ENCODE assay signal across 9 mouse cellular contexts in the genomic region with DNA sequence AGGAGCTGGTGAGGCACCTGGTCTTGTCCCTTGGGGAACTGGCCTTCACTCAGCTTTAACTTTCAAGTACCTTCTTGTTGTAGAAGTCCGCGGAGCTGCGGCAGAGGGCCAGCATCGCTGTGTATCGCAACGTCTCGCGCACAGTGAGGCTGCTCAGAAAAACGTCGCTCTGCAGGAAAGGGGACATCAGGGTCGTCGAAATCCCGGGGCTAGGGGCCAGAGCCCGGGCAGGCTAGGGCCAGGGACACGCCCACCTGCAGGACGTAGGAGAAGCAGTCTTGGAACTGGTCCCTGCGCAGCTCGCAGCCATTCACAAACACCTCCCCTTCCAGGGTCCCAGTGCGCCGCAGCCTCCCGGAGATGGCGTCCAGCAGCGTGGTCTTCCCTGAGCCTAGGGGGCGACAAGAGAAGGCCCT. TPM values are rescaled to one million over a fixed set of nuclear protein-coding genes. Genes with fewer than 3 reads are reported as not detected.
DNase-seq lines count a peak whose midpoint lies in the region; ATAC-seq and TF ChIP-seq lines count a peak whose summit lies in the region.
"Had no signal": no experiment of that assay in that cellular context is flagged by ENCODE, and none has a peak within 500 bp of the region (broad histone marks: within the 10 kb centered on the region; RNA-seq: fewer than 3 reads in every experiment).

A gene (plus strand): TSS at position 352 of the 416 bp plus-strand sequence.

- no peaks in the 10 kb centered on the region for H3K9me3 ChIP-seq in embryonic facial prominence, embryonic 14.5 days (ENCODE audit: control insufficient read depth, low read length)
- no peaks in the 10 kb centered on the region for H3K9me3 ChIP-seq in hindbrain, embryonic 15.5 days

- H3K36me3 ChIP-seq in embryonic facial prominence, embryonic 14.5 days (ENCODE audit: control insufficient read depth, insufficient read depth, low read length), result no peaks in the 10 kb centered on the region
- no peaks in the 10 kb centered on the region for H3K36me3 ChIP-seq in hindbrain, embryonic 15.5 days

- no peak within 1 kb of the TSS for H3K27ac ChIP-seq in embryonic facial prominence, embryonic 14.5 days (replicated peaks; ENCODE audit: low read depth, low read length)
- H3K27ac ChIP-seq in hindbrain, embryonic 15.5 days (replicated peaks), result no peak within 1 kb of the TSS
- H3K27ac ChIP-seq: macrophage had no signal

- intact Hi-C loops in left cerebral cortex, postnatal 4 days (cut with DNase I), result no loop called here

- peak; percentile 16 for DNase-seq in left cerebral cortex, postnatal 4 days
- DNase-seq in left cerebral cortex, adult 9 months (ENCODE audit: low spot score in 2 of 2), result no peak
- DNase-seq in embryonic facial prominence, embryonic 14.5 days (ENCODE audit: low spot score), result no peak
- DNase-seq in lung, adult 2 months, result peak; percentile 31
- peak; percentile 59 for DNase-seq in retina, postnatal 1 day
- DNase-seq in layer of hippocampus, postnatal 36 days, result no peak
- DNase-seq in spleen, adult 18-20 months, result no peak

- peak; percentile 27 for ATAC-seq in embryonic facial prominence, embryonic 14.5 days (ENCODE audit: low read depth)
- peak; percentile 40; the same call in 1 of the 2 replicates for ATAC-seq in hindbrain, embryonic 15.5 days (ENCODE audit: low FRiP score, low read depth)

- no peaks in the 10 kb centered on the region for H3K27me3 ChIP-seq in embryonic facial prominence, embryonic 14.5 days (replicated peaks; ENCODE audit: control insufficient read depth, insufficient read depth, low read length)
- H3K27me3 ChIP-seq in hindbrain, embryonic 15.5 days, result peaks cover 6% of the 10 kb centered on the region; the same call in 1 of the 2 replicates

- H3K4me1 ChIP-seq in embryonic facial prominence, embryonic 14.5 days (ENCODE audit: control insufficient read depth, insufficient read depth, low read length), result peaks cover 3% of the 10 kb centered on the region
- H3K4me1 ChIP-seq in hindbrain, embryonic 15.5 days (replicated peaks), result peaks cover 7% of the 10 kb centered on the region; the same call in 1 of the 2 replicates
- peaks cover 4% of the 10 kb centered on the region; the same call in 1 of the 2 replicates for H3K4me1 ChIP-seq in lung, adult 2 months (ENCODE audit: control insufficient read depth, insufficient read depth, low read length)

- H3K9ac ChIP-seq in embryonic facial prominence, embryonic 14.5 days (ENCODE audit: low read depth, low read length), result peak within 1 kb of the TSS; percentile 56
- peak within 1 kb of the TSS; percentile 14; the same call in 1 of the 2 replicates for H3K9ac ChIP-seq in hindbrain, embryonic 15.5 days

- H3K4me2 ChIP-seq in embryonic facial prominence, embryonic 14.5 days (ENCODE audit: low read depth, low read length), result peak within 1 kb of the TSS; percentile 77
- peak within 1 kb of the TSS; percentile 58 for H3K4me2 ChIP-seq in hindbrain, embryonic 15.5 days

- TF ChIP-seq POLR2A in lung, adult 2 months (IDR thresholded peaks at IDR 0.05; ENCODE audit: borderline replicate concordance, extremely low read depth, low read depth, low read length), result no peak

- WGBS in embryonic facial prominence, embryonic 14.5 days, result 2% methylated on average over 20 of the region's 24 CpGs
- under 1% methylated on average over 24 of the region's 24 CpGs for WGBS in hindbrain, embryonic 15.5 days
- WGBS in lung, adult 2 months, result 5% methylated on average over 24 of the region's 24 CpGs

- TF ChIP-seq CTCF in lung, adult 2 months (IDR thresholded peaks at IDR 0.05; ENCODE audit: insufficient read depth, low read length), result no peak

- H3K4me3 ChIP-seq in embryonic facial prominence, embryonic 14.5 days (ENCODE audit: low read depth, low read length), result peak within 1 kb of the TSS; percentile 37
- H3K4me3 ChIP-seq in hindbrain, embryonic 15.5 days, result peak within 1 kb of the TSS; percentile 36
- peak within 1 kb of the TSS; percentile 52 for H3K4me3 ChIP-seq in lung, adult 2 months (replicated peaks; ENCODE audit: extremely low read depth, low read depth, low read length)

RNA-seq across cellular contexts. Expression of the gene that starts here (rescaled TPM):
- total RNA-seq in left cerebral cortex, postnatal 4 days (2021), result not detected
- polyA plus RNA-seq in embryonic facial prominence, embryonic 14.5 days (2014; fragmentation: Nextera tagmentation; extraction: Ambion mirVana), result 0.13 and 0.14 TPM in 2 replicates
- polyA plus RNA-seq in hindbrain, embryonic 15.5 days (2015; fragmentation: Nextera tagmentation; extraction: Ambion mirVana), result 0.10 and 0.13 TPM in 2 replicates
- polyA plus RNA-seq in lung, adult 2 months (2012; rRNA removed), result 0.06 and 0.19 TPM in 2 replicates
- not detected for total RNA-seq in layer of hippocampus, postnatal 36 days (2021)
- polyA plus RNA-seq: macrophage had no signal

Comparison
In these comparisons a context has a peak if more than half of its experiments do, and no peak if none do; other contexts are left out.
1. Peak in DNase-seq in left cerebral cortex, postnatal 4 days; RNA of the gene not detected or under 1 TPM.
2. Peak in ATAC-seq, H3K4me3 ChIP-seq, H3K9ac ChIP-seq and H3K4me2 ChIP-seq in embryonic facial prominence, embryonic 14.5 days; RNA of the gene not detected or under 1 TPM.
3. Peak in ATAC-seq, H3K4me3 ChIP-seq, H3K9ac ChIP-seq and H3K4me2 ChIP-seq in hindbrain, embryonic 15.5 days; RNA of the gene not detected or under 1 TPM.
4. Peak in DNase-seq and H3K4me3 ChIP-seq in lung, adult 2 months; RNA of the gene not detected or under 1 TPM.